Mouse (Mus musculus) kidney, embryonic 14.5 days (tissue): ENCODE data around the gene Gosr2. TPM values are rescaled to one million over a fixed set of nuclear protein-coding genes. Genes with fewer than 3 reads are reported as not detected.

Source experiments
- ATAC-seq: fragments of 200-750 bp; cut with Nextera tagmentation; 2 replicates; pipeline ENCODE4 v1.8.0; 2017; ENCODE audit warnings: moderate number of reproducible peaks, mild to moderate bottlenecking, moderate TSS enrichment, moderate library complexity; ENCODE audit not compliant: low FRiP score, low TSS enrichment
- H3K27ac ChIP-seq: fragments of 300-500 bp; sonication (generic); 2 replicates; pipeline ENCODE4 v1.5.1; 2014; ENCODE audit warnings: low read depth, mild to moderate bottlenecking, low read length, moderate library complexity, mixed read lengths
- H3K27me3 ChIP-seq: fragments of 300-500 bp; sonication (generic); 2 replicates; pipeline ENCODE4 v1.6.1; 2014; ENCODE audit warnings: mild to moderate bottlenecking, low read length; ENCODE audit not compliant: control insufficient read depth, insufficient read depth
- H3K36me3 ChIP-seq: fragments of 300-500 bp; sonication (generic); 2 replicates; pipeline ENCODE4 v1.6.1; 2014; ENCODE audit warnings: low read length, mixed read lengths; ENCODE audit not compliant: control insufficient read depth, insufficient read depth
- H3K4me1 ChIP-seq: fragments of 300-500 bp; sonication (generic); 2 replicates; pipeline ENCODE4 v1.6.1; 2014; ENCODE audit warnings: low read length, mixed read lengths; ENCODE audit not compliant: control insufficient read depth, insufficient read depth
- H3K4me2 ChIP-seq: fragments of 300-500 bp; sonication (generic); replicated peaks from 2 replicates; pipeline ENCODE4 v1.6.1; 2014; ENCODE audit warnings: low read depth, mild to moderate bottlenecking, low read length
- H3K4me3 ChIP-seq: fragments of 300-500 bp; sonication (generic); 2 replicates; pipeline ENCODE4 v1.5.1; 2014; ENCODE audit warnings: mild to moderate bottlenecking, low read length
- H3K9ac ChIP-seq: fragments of 300-500 bp; sonication (generic); 2 replicates; pipeline ENCODE4 v1.6.1; 2014; ENCODE audit warnings: low read depth, mild to moderate bottlenecking, low read length, moderate library complexity
- H3K9me3 ChIP-seq: fragments of 300-500 bp; sonication (generic); 2 replicates; pipeline ENCODE4 v1.6.1; 2016; ENCODE audit warnings: low read length; ENCODE audit not compliant: control insufficient read depth
- WGBS: fragments of 180-500 bp; shearing (Covaris S2); extraction: QIAGEN DNeasy Blood & Tissue Kit; methylation state at CpG from one replicate; pipeline ENCODE4 v1.1.7; 2014; 5-methylcytosine and 5-hydroxymethylcytosine counted together
- polyA plus RNA-seq: library from polyadenylated mRNA; unstranded; fragments of >200 nt; fragmentation: Nextera tagmentation; extraction: Ambion mirVana; gene quantifications from 2 replicates; pipeline ENCODE4 v1.2.1, GENCODE M21; 2014

The Gosr2 gene
- polyA plus RNA-seq, 1 experiment from 2014 or later: 82.7 TPM

DNA sequence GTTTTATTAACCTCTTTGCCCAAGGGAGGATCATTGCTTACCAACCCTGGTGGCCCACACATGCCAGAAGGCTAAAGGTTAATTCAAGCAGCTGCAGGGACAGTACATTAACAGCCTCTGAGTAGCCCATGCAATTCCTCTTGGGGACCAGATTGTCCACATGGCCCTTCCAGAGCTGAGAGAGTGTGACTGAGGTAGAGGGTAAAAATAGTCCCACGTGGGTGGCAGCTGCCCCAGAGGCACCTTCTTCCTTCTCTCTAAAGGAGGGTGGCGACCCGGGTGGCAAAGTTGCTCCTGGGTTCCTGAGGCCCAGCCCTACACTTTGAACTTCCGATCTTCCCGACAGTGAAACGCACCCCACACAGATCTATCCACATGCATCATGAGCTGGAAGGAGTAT lies 51.4 kb downstream of the Gosr2 start:
- H3K4me1 ChIP-seq: 0 out of 2 replicates have a peak, but pooled peaks cover 12% of the 10 kb centered on the region
- H3K36me3 ChIP-seq: no peaks in the 10 kb centered on the region
- no peak overlapping the region for H3K4me3 ChIP-seq
- 61% methylated on average over 6 of the region's 6 CpGs for WGBS
- H3K27me3 ChIP-seq: peaks cover 41% of the 10 kb centered on the region
- no peak overlapping the region for H3K9ac ChIP-seq
- H3K27ac ChIP-seq: no peak overlapping the region
- H3K4me2 ChIP-seq: no peak overlapping the region
- ATAC-seq: no peak
- H3K9me3 ChIP-seq: no peaks in the 10 kb centered on the region

DNA sequence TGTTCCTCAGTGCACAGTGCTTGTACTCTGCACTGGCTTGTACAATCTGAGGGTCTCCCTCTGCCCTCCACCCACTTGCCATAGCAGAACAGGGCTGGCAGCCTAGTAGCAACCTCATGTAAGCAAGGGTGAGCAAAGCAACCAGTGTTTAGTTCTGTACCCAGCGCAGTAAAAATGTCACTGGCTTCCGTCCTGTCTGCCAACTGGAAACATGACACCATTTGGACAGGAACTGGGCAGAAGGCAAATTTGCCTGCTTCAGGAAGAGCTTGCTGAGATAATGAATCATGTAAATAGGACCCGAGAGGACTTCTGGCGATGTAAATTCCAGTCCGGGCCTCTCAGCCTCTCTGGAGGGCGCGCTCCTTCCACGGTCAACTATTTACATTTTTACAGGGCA lies 52.0 kb downstream of the Gosr2 start:
- H3K4me2 ChIP-seq: no peak overlapping the region
- H3K27me3 ChIP-seq: peaks cover 36% of the 10 kb centered on the region
- no peaks in the 10 kb centered on the region for H3K36me3 ChIP-seq
- 0 out of 2 replicates have a peak, but pooled peaks cover 12% of the 10 kb centered on the region for H3K4me1 ChIP-seq
- H3K4me3 ChIP-seq: no peak overlapping the region
- H3K27ac ChIP-seq: no peak overlapping the region
- 16% methylated on average over 8 of the region's 8 CpGs for WGBS
- H3K9ac ChIP-seq: no peak overlapping the region
- ATAC-seq: no peak
- H3K9me3 ChIP-seq: no peaks in the 10 kb centered on the region

DNA sequence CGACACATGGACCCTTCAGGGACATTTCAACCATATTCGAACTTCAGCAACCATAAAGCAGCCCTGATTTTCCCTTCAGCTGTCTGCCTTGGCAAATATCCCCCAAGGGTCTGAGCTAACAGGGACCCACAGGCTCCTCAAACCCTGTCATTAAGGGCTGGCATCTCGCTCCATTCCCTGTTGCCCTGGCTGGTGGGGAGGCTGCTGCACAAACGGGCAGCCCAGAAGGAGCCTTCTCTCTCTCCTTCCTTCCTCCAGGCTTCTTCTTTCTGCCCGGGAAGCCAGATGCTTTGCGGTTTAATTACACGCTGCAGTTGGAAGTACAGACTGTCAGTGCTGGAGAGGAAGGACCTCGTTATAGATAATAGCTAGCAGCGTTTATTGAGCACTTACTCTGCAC lies 54.5 kb downstream of the Gosr2 start:
- no peak overlapping the region for H3K27ac ChIP-seq
- H3K27me3 ChIP-seq: peaks cover 34% of the 10 kb centered on the region
- no peak overlapping the region for H3K9ac ChIP-seq
- no peaks in the 10 kb centered on the region for H3K4me1 ChIP-seq
- 64% methylated on average over 9 of the region's 9 CpGs for WGBS
- no peak overlapping the region for H3K4me3 ChIP-seq
- no peaks in the 10 kb centered on the region for H3K36me3 ChIP-seq
- ATAC-seq: no peak
- no peak overlapping the region for H3K4me2 ChIP-seq
- no peaks in the 10 kb centered on the region for H3K9me3 ChIP-seq

DNA sequence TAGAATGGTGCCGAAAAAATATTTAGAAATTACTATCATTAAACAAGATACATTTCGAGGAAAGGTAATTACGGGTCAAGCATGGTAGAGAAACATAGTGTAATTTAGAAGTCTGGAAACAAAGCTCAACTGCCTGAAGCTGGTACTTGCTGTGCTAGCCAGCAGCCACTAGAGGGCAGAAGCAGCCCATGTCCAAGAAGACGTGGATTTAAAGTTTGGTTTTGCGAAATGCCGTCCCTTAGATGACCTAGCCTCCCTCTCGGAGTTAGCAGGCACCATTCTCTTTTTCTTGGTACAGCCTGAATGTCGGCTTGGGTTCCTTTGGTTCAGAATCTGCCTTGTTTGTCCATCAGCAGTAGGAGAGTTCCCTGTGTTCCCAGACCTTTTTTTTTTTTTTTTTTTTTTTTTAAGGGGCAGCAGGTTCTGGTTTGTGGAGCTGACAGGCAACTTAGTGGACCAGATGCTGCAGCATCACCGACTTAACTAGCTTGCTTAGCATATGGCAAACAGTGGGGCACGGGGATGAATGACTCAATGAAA lies 58.2 kb downstream of the Gosr2 start:
- H3K4me3 ChIP-seq: no peak overlapping the region
- no peak overlapping the region for H3K27ac ChIP-seq
- ATAC-seq: no peak
- no peaks in the 10 kb centered on the region for H3K4me1 ChIP-seq
- H3K27me3 ChIP-seq: peaks cover 22% of the 10 kb centered on the region
- H3K9me3 ChIP-seq: no peaks in the 10 kb centered on the region
- H3K36me3 ChIP-seq: no peaks in the 10 kb centered on the region
- no peak overlapping the region for H3K4me2 ChIP-seq
- no peak overlapping the region for H3K9ac ChIP-seq
- 3% methylated on average over 10 of the region's 10 CpGs for WGBS

DNA sequence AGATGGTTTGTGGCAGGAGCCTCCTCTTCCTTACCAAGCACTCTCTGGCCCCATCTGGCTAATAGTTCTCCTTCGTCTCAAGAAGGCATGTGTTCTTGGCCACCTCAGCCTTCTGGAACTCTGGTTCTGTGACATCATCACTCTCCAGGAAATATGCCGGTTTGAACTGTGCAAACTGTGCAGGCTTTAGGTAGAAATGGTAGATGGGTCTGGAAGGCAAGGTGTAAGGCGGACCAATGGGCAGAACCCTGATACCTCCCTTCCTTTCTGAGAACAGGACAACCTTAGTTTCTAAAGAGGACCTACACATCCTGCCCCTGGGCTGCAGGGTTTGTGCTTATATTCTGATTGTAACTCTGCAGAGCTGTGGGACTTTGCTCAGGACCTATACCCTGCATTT lies 58.9 kb downstream of the Gosr2 start, which contains the start of gene Lyzl6:
Gene Lyzl6 (minus strand): TSS at position 101 of the 400 bp plus-strand sequence.
- peaks cover 22% of the 10 kb centered on the region for H3K27me3 ChIP-seq
- no peak for ATAC-seq
- H3K36me3 ChIP-seq: no peaks in the 10 kb centered on the region
- H3K4me2 ChIP-seq: no peak within 1 kb of the TSS
- H3K9ac ChIP-seq: no peak within 1 kb of the TSS
- no peaks in the 10 kb centered on the region for H3K4me1 ChIP-seq
- no peak within 1 kb of the TSS for H3K4me3 ChIP-seq
- no peaks in the 10 kb centered on the region for H3K9me3 ChIP-seq
- H3K27ac ChIP-seq: no peak within 1 kb of the TSS
- 80% methylated on average over 3 of the region's 3 CpGs for WGBS

DNA sequence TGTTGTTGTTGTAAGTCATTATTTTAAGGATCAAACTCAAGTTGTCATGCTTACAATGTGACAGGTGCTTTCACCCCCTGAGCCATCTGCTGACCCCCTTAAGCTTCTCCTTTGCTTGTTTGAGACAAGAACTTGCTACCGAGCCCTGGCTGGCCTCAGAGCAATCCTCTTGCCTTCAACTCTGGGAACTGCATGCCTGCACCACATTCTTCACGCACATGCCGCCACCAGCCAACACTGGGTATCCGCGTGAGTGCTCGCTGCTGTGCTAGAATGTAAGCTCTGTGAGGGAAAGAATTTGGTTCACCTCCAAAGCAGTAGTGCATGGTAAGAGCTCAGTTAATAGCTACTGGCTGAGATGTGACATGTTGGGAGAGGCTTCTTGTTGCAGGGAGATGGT lies 61.4 kb downstream of the Gosr2 start:
- no peak overlapping the region for H3K4me3 ChIP-seq
- H3K9me3 ChIP-seq: no peaks in the 10 kb centered on the region
- no peaks in the 10 kb centered on the region for H3K36me3 ChIP-seq
- no peak overlapping the region for H3K4me2 ChIP-seq
- no peak overlapping the region for H3K27ac ChIP-seq
- peaks cover 22% of the 10 kb centered on the region for H3K27me3 ChIP-seq
- WGBS: 82% methylated on average over 6 of the region's 6 CpGs
- ATAC-seq: no peak
- no peak overlapping the region for H3K9ac ChIP-seq
- H3K4me1 ChIP-seq: no peaks in the 10 kb centered on the region

DNA sequence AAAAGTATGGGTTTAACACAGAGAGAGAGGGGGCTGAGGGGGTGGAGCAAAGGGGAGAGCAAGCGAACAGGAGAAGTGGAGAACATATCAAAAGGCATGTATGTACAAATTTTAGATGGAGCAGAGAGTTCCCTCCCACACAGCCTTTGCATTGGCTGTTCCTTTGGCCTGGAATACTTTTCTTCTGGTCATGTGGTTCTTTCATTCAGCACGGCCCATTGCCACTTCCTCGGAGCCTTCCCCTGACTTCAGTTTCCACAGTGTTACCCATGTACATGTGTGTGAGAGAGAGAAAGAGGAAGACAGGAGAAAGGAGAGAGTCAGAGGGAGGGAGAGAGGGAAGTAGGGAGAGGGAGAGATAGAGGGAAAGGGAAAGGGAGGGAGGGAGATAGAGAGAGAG lies 62.2 kb downstream of the Gosr2 start:
- Histone ChIP-seq H3K27me3 (peaks cover 19% of the 10 kb centered on the region), H3K4me3 (no peak overlapping the region), H3K36me3 (no peaks in the 10 kb centered on the region), H3K27ac (no peak overlapping the region), H3K9me3 (no peaks in the 10 kb centered on the region), H3K9ac (no peak overlapping the region), H3K4me2 (no peak overlapping the region), H3K4me1 (no peaks in the 10 kb centered on the region)
- ATAC-seq: no peak
- 70% methylated on average over 3 of the region's 3 CpGs for WGBS

DNA sequence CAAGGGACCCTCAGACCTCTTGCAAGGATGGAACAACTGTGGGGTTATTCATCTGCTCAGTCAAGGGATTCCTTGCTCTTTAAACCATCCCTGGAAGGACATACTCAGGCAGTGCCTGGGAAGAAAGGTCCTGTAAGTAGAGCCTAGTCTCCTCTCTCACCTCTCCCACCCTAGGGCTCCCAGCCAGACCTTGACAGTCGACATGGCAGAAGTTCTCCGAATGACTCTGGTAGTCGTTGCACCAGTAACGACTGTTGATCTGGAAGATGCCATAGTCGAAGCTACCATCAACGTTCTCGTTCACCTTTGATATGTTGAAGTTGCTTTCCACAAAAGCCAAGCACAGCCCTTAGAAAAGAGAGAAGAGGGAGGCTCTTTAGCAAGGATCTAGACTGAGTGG lies 62.9 kb downstream of the Gosr2 start:
- H3K4me2 ChIP-seq: no peak overlapping the region
- H3K4me3 ChIP-seq: no peak overlapping the region
- no peak for ATAC-seq
- H3K9ac ChIP-seq: no peak overlapping the region
- H3K27ac ChIP-seq: no peak overlapping the region
- H3K4me1 ChIP-seq: no peaks in the 10 kb centered on the region
- 86% methylated on average over 7 of the region's 7 CpGs for WGBS
- H3K9me3 ChIP-seq: no peaks in the 10 kb centered on the region
- H3K27me3 ChIP-seq: peaks cover 15% of the 10 kb centered on the region
- no peaks in the 10 kb centered on the region for H3K36me3 ChIP-seq

DNA sequence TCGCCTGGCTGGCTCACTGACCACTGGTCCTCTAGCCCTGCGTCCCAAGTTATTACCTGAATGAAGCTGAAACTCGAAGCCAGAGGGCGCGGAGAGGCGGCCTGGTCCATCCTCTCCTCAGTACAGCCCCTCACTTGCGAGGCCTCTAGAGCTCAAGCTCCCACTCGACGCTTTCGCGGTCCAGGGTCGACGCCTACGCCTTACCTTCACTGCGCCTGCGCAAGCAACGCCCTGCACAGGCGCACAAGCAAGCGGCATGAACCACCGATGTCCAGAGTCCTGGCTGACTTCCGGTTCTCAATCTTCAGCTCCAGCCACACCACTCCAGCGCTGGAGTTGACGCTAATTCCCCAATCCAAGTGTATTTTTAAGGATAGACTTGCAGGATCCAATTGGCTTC lies 70.2 kb downstream of the Gosr2 start:
- Histone ChIP-seq H3K9me3 (no peaks in the 10 kb centered on the region), H3K4me2 (no peak overlapping the region), H3K4me1 (no peaks in the 10 kb centered on the region), H3K27ac (no peak overlapping the region), H3K4me3 (no peak overlapping the region), H3K36me3 (no peaks in the 10 kb centered on the region), H3K9ac (no peak overlapping the region), H3K27me3 (no peaks in the 10 kb centered on the region)
- no peak for ATAC-seq
- WGBS: 83% methylated on average over 23 of the region's 23 CpGs
